Mouse (Mus musculus): ENCODE measurements around the gene Cyfip1.

The Cyfip1 gene

GRCm38 (mm10) chr7:55841445-55841844 lies at the start of gene Cyfip1:
Gene Cyfip1, plus strand, starts transcription at chr7:55841745.
- no peak for DNase-seq (ENCODE audit: low spot score)

GRCm38 (mm10) chr7:55792280-55792679 lies 49.3 kb upstream of the Cyfip1 start:
- no peak for DNase-seq (ENCODE audit: low spot score)

GRCm38 (mm10) chr7:55793236-55793951 lies 48.2 kb upstream of the Cyfip1 start:
- DNase-seq (ENCODE audit: low spot score) = no peak

GRCm38 (mm10) chr7:55793952-55794603 lies 47.5 kb upstream of the Cyfip1 start, which contains the start of gene Tubgcp5:
Gene Tubgcp5, plus strand, starts transcription at chr7:55794154.
- peak; percentile 99 for DNase-seq (ENCODE audit: low spot score)

GRCm38 (mm10) chr7:55799981-55800380 lies 41.6 kb upstream of the Cyfip1 start:
- DNase-seq (ENCODE audit: low spot score) = no peak

GRCm38 (mm10) chr7:55809967-55810366 lies 31.6 kb upstream of the Cyfip1 start:
- no peak for DNase-seq (ENCODE audit: low spot score)

GRCm38 (mm10) chr7:55824468-55824867 lies 17.1 kb upstream of the Cyfip1 start:
- no peak for DNase-seq (ENCODE audit: low spot score)

GRCm38 (mm10) chr7:55827551-55827950 lies 14.0 kb upstream of the Cyfip1 start:
- DNase-seq (ENCODE audit: low spot score) = no peak

GRCm38 (mm10) chr7:55836877-55837276 lies 4.7 kb upstream of the Cyfip1 start:
- DNase-seq (ENCODE audit: low spot score) = no peak

- peak; percentile 94 for DNase-seq (ENCODE audit: low spot score)
Observed at GRCm38 (mm10) chr7:55841977-55842503, 495 bp downstream of the Cyfip1 start.

- no peak for DNase-seq (ENCODE audit: low spot score)
Observed at GRCm38 (mm10) chr7:55842504-55843152, 1.1 kb downstream of the Cyfip1 start.

- DNase-seq (ENCODE audit: low spot score) = no peak
Observed at GRCm38 (mm10) chr7:55846606-55847312, 5.2 kb downstream of the Cyfip1 start.

GRCm38 (mm10) chr7:55849948-55850571 lies 8.5 kb downstream of the Cyfip1 start:
- DNase-seq (ENCODE audit: low spot score) = no peak

GRCm38 (mm10) chr7:55852787-55853186 lies 11.2 kb downstream of the Cyfip1 start:
- DNase-seq (ENCODE audit: low spot score) = no peak

GRCm38 (mm10) chr7:55855597-55855996 lies 14.1 kb downstream of the Cyfip1 start:
- no peak for DNase-seq (ENCODE audit: low spot score)

- no peak for DNase-seq (ENCODE audit: low spot score)
Observed at GRCm38 (mm10) chr7:55856741-55857140, 15.2 kb downstream of the Cyfip1 start.

GRCm38 (mm10) chr7:55857729-55858128 lies 16.2 kb downstream of the Cyfip1 start:
- no peak for DNase-seq (ENCODE audit: low spot score)

GRCm38 (mm10) chr7:55858836-55859517 lies 17.4 kb downstream of the Cyfip1 start:
- DNase-seq (ENCODE audit: low spot score) = no peak

- DNase-seq (ENCODE audit: low spot score) = peak; percentile 18
Observed at GRCm38 (mm10) chr7:55859518-55859872, 17.9 kb downstream of the Cyfip1 start.

- DNase-seq (ENCODE audit: low spot score) = no peak
Observed at GRCm38 (mm10) chr7:55859956-55860355, 18.4 kb downstream of the Cyfip1 start.

GRCm38 (mm10) chr7:55861175-55861574 lies 19.6 kb downstream of the Cyfip1 start:
- DNase-seq (ENCODE audit: low spot score) = no peak

Measured in urinary bladder, postnatal 14 days (tissue).